Mouse (Mus musculus): ENCODE results near the gene Dhx57.

GRCm38 (mm10) chr17:80284446-80284845 lies 5.8 kb downstream of the Dhx57 start:
- no peak for TF ChIP-seq MAX (IDR thresholded peaks at IDR 0.05; ENCODE audit: low read length)
- no peak for TF ChIP-seq POLR2A (IDR thresholded peaks at IDR 0.05; ENCODE audit: control insufficient read depth in 1 of 2, insufficient read depth in 1 of 2, low read depth in 1 of 2, low read length in 2 of 2, poor library complexity in 1 of 2)
- TF ChIP-seq CHD1 (IDR thresholded peaks at IDR 0.05; ENCODE audit: low read depth, low read length) = no peak
- no peak for TF ChIP-seq ZMIZ1 (IDR thresholded peaks at IDR 0.05; ENCODE audit: low read depth, low read length)
- no peak for TF ChIP-seq HCFC1 (IDR thresholded peaks at IDR 0.05; ENCODE audit: low read depth, low read length)
- TF ChIP-seq CTCF (IDR thresholded peaks at IDR 0.05 in 2 of 3, conservative IDR thresholded peaks at IDR 0.05 in 1 of 3; ENCODE audit: control insufficient read depth in 1 of 3, insufficient read depth in 1 of 3, low read depth in 2 of 3, low read length in 3 of 3, poor library complexity in 1 of 3, severe bottlenecking in 1 of 3) = no peak
- no peak for TF ChIP-seq ETS1 (IDR thresholded peaks at IDR 0.05; ENCODE audit: low read depth, low read length)
- TF ChIP-seq ZNF384 (IDR thresholded peaks at IDR 0.05; ENCODE audit: low read depth, low read length) = no peak
- no peak for TF ChIP-seq USF2 (IDR thresholded peaks at IDR 0.05; ENCODE audit: borderline replicate concordance in 1 of 2, insufficient read depth in 1 of 2, low read depth in 1 of 2, low read length in 2 of 2)
- no peak for TF ChIP-seq E2F4 (IDR thresholded peaks at IDR 0.05; ENCODE audit: borderline replicate concordance, low read depth, low read length)
